Mouse (Mus musculus) mouse trophoblast stem cell (cell line): ENCODE data around the gene Adra2a.

Experiments used
- in situ Hi-C, 2 experiments: fragments of 300-500 bp; cut with MseI, MboI; formaldehyde crosslinking; loops; 2 replicates in 1 of 2; 3 replicates in 1 of 2; pipeline ENCODE4 v1.15.1; 2025

Gene Adra2a

GRCm38 (mm10) chr19:54072233-54072800 is 28.4 kb downstream of the Adra2a start:
- in situ Hi-C loops = no loop called here

- in situ Hi-C loops = no loop called here
Observed at GRCm38 (mm10) chr19:54076362-54077349, 32.7 kb downstream of the Adra2a start.

DNA sequence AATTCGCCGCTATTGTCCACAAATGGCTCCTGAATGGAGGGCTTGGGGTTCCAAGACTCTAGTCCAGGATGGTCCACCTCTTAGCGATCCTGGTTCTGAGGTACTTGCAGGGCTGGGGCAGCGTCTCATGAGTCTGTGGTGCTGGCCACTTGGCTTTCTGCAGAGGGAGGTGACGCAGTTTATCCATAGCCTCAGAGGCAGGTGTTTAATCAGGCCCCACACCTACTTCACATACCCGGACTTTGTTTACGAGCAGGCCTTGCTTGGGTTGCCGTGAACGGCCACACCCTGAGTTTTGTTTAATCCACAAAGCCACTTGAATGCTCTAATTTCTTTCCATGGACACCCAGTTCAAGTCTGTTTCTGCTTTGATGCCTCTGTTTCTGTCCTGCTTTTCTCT is 37.4 kb downstream of the Adra2a start:
- in situ Hi-C loops = no loop called here

DNA sequence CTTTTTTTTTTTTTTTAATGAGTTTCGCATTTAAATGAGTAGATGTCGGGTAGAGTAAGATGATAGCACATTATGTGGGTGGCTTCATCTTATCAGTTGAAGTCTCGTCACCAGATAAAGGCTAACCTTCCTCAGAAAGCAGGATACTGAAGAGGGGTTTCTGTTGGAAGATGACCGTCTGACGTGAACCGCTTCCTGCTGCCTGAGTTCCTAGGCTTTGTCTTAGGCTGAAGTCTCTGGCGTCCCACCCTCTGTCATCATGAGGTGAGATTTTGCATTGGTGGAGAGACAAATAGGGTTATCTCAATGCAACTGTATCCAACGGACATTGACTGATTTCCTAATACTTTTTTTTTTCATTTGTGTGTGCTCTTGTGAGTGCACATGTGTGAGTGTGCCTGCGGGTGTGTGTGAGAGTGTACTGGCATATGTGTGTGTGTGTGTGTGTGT is 37.8 kb downstream of the Adra2a start:
- in situ Hi-C loops = no loop called here

- in situ Hi-C loops = no loop called here
Observed at GRCm38 (mm10) chr19:54087319-54087718, 43.4 kb downstream of the Adra2a start.

DNA sequence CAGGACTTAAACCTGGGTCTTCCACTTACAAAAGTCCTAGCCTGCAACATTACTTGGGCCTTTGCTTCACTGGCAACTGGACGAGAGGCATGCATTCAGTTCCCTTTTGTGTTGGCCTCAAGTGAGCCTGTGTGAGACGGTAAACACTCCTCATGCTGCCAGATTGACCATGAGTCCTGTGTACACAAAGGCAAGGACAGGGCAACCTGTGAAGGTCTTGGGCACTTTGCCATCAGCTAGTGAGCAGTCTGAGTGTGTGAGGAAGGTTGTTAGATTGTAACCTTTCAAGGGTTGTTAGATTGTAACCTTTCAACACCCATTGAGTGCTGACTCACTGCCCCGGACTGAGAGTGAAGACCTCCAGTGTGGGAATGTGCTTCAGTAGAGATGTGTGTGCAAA is 49.6 kb downstream of the Adra2a start:
- in situ Hi-C loops = no loop called here

GRCm38 (mm10) chr19:54095716-54096115 is 51.8 kb downstream of the Adra2a start:
- in situ Hi-C loops = no loop called here

GRCm38 (mm10) chr19:54098367-54098766 is 54.4 kb downstream of the Adra2a start:
- in situ Hi-C loops = no loop called here
